Mouse (Mus musculus) urinary bladder, postnatal 36 days (tissue): ENCODE measurements at regions not wholly inside any gene's neighbourhood (a gene's known extent, or its start where the extent isn't known, plus 50 kb on each side); places are given as distances from the start of the nearest gene placed in this dataset.

Source experiments
- DNase-seq, 2 experiments: peaks; one replicate each; pipeline ENCODE4 v3.0.0; 2022; ENCODE audit warnings: low spot score in 2 of 2, mixed read lengths in 1 of 2

DNA sequence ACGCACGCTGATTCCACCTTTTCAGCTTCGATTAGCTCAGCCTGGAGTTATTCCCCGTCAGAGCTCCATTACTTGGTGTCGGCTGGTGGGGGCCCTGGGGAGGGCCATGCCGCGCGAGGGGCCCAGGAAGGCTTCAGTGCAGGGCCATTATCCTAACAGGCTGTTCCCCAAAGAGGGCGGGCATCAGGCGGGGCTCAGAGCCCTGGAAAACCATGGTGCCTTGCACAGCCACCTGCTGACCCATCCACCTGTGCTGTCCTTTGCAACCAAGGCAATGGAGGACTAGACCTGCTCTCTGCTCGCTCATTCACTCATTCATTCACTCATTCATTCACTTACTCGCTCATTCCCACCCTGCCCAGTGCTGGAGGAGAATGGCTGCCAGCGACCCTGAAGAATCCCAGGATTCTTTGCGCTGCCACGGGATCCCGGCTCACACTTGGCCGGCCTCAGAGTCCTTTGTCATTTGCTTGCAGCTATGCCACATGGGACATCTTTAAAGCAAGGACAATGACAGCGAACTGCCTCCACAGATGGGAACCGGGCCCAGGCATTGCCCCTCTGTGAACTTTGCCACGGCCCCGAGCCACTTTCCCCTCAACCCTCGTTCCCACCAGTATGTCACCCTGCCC lies 78.6 kb upstream of the Nkx1-1 start:
- no peak for DNase-seq

GRCm38 (mm10) chr5:33511529-33512252 lies 77.9 kb upstream of the Nkx1-1 start:
- DNase-seq, result no peak

- DNase-seq, result no peak
These were observed 72.0 kb upstream of the Nkx1-1 start for GRCm38 (mm10) chr5:33505786-33506185.

- DNase-seq, result no peak
These were observed 68.1 kb upstream of the Nkx1-1 start for GRCm38 (mm10) chr5:33501735-33502495.

DNA sequence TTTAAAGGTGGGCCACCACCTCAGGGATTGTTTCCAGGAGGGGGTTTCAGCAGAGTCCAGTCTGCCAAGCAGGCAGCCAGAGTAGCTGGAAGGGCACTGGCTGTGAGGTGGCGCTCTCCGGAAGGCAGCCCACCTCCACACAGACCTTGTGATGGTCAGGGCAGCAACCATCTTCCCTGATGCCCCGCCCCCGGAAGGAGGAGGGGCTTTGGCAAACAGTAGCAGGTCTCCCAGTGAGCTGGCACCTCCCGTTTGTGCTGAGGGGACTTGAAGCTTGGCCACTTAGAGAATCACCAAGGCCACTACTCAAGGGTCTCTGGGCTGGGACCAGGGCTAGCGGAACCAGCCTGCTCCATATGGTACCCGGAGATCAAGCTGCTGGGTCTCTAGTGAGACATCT lies 67.4 kb upstream of the Nkx1-1 start:
- DNase-seq, result no peak

DNA sequence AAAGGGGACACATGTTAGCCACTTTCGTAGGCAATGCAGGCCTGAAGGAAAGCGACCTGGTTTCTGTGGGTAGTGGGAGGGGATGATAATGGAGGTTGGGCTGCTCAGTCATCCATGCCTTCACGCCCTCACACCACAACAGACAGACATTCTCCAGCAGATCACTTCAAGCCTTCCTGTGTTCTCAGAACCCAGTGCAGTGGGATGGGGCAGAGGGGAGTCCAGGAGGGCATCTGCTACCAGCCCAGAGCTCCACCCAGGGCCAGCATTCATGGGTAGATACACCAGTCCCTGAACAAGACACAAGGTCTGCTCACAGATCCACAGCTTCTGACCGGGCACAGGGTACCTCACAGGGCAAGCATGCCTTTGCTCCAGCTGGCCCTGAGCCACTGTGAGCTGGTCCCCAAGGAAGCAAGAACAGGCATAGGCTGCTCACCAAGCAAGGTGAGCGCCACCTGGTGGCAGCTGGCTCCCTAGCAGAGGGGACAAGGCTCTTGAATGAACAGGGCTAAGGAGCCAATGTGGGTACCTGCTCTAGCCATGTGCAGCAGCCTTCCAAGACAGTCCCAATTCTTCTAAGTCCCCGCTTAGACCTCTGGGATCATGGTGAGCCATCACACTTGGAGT lies 62.2 kb upstream of the Nkx1-1 start:
- DNase-seq, result peak; percentile 48 to 65

- no peak for DNase-seq
These were observed 61.5 kb upstream of the Nkx1-1 start for GRCm38 (mm10) chr5:33495276-33495675.

GRCm38 (mm10) chr5:33492604-33493315 lies 59.0 kb upstream of the Nkx1-1 start:
- no peak for DNase-seq

GRCm38 (mm10) chr5:33489286-33489685 lies 55.5 kb upstream of the Nkx1-1 start:
- no peak for DNase-seq

GRCm38 (mm10) chr5:33488152-33488561 lies 54.4 kb upstream of the Nkx1-1 start:
- DNase-seq, result no peak

GRCm38 (mm10) chr5:33485765-33486164 lies 52.0 kb upstream of the Nkx1-1 start:
- DNase-seq, result no peak
